Mouse (Mus musculus): Measurements from ENCODE around the gene Ltc4s.
A peak's percentile ranks its signal among the peaks of the same experiment; 100 is the strongest.

The Ltc4s gene

GRCm38 (mm10) chr11:50225611-50226378 is 12.6 kb downstream of the Ltc4s start:
- peak; percentile 77 for DNase-seq (ENCODE audit: extremely low read depth, insufficient read length, low spot score)

- DNase-seq (ENCODE audit: extremely low read depth, insufficient read length, low spot score): peak; percentile 90
Observed at GRCm38 (mm10) chr11:50224671-50225530, 13.5 kb downstream of the Ltc4s start.

- DNase-seq (ENCODE audit: extremely low read depth, insufficient read length, low spot score): no peak
Observed at GRCm38 (mm10) chr11:50223783-50224662, 14.4 kb downstream of the Ltc4s start.

- DNase-seq (ENCODE audit: extremely low read depth, insufficient read length, low spot score): no peak
Observed at GRCm38 (mm10) chr11:50222559-50223276, 15.7 kb downstream of the Ltc4s start.

- no peak for DNase-seq (ENCODE audit: extremely low read depth, insufficient read length, low spot score)
Observed at GRCm38 (mm10) chr11:50219833-50220232, 18.6 kb downstream of the Ltc4s start.

GRCm38 (mm10) chr11:50217811-50218210 is 20.6 kb downstream of the Ltc4s start:
- peak; percentile 71 for DNase-seq (ENCODE audit: extremely low read depth, insufficient read length, low spot score)

GRCm38 (mm10) chr11:50216724-50217366 is 21.6 kb downstream of the Ltc4s start:
- no peak for DNase-seq (ENCODE audit: extremely low read depth, insufficient read length, low spot score)

- DNase-seq (ENCODE audit: extremely low read depth, insufficient read length, low spot score): no peak
Observed at GRCm38 (mm10) chr11:50215633-50216032, 22.8 kb downstream of the Ltc4s start.

GRCm38 (mm10) chr11:50214631-50215030 is 23.8 kb downstream of the Ltc4s start:
- no peak for DNase-seq (ENCODE audit: extremely low read depth, insufficient read length, low spot score)

GRCm38 (mm10) chr11:50212848-50213758 is 25.3 kb downstream of the Ltc4s start:
- peak; percentile 92 for DNase-seq (ENCODE audit: extremely low read depth, insufficient read length, low spot score)

- DNase-seq (ENCODE audit: extremely low read depth, insufficient read length, low spot score): peak; percentile 71
Observed at GRCm38 (mm10) chr11:50212060-50212739, 26.2 kb downstream of the Ltc4s start.

- no peak for DNase-seq (ENCODE audit: extremely low read depth, insufficient read length, low spot score)
Observed at GRCm38 (mm10) chr11:50211322-50212059, 26.9 kb downstream of the Ltc4s start.

- DNase-seq (ENCODE audit: extremely low read depth, insufficient read length, low spot score): peak; percentile 86
Observed at GRCm38 (mm10) chr11:50210505-50211151, 27.8 kb downstream of the Ltc4s start, which contains the start of the genes Sqstm1 and Mgat4b. Gene Sqstm1, minus strand, starts transcription at chr11:50210827. Gene Mgat4b, plus strand, starts transcription at chr11:50210890.

- DNase-seq (ENCODE audit: extremely low read depth, insufficient read length, low spot score): peak; percentile 94
Observed at GRCm38 (mm10) chr11:50210101-50210504, 28.3 kb downstream of the Ltc4s start.

- DNase-seq (ENCODE audit: extremely low read depth, insufficient read length, low spot score): no peak
Observed at GRCm38 (mm10) chr11:50208039-50208438, 30.4 kb downstream of the Ltc4s start.

- DNase-seq (ENCODE audit: extremely low read depth, insufficient read length, low spot score): no peak
Observed at GRCm38 (mm10) chr11:50207344-50207743, 31.1 kb downstream of the Ltc4s start.

- no peak for DNase-seq (ENCODE audit: extremely low read depth, insufficient read length, low spot score)
Observed at GRCm38 (mm10) chr11:50206037-50206436, 32.4 kb downstream of the Ltc4s start.

Data from 3134 (cell line).